9 mouse cellular contexts compared by ENCODE assay signal in genomic region chr13:114838535-114838990, GRCm38 (mm10). TPM values are rescaled to one million over a fixed set of nuclear protein-coding genes. Genes with fewer than 3 reads are reported as not detected.
DNase-seq lines count a peak whose midpoint lies in the region; ATAC-seq and TF ChIP-seq lines count a peak whose summit lies in the region.
"Had no signal": no experiment of that assay in that cellular context is flagged by ENCODE, and none has a peak within 500 bp of the region (broad histone marks: within the 10 kb centered on the region; RNA-seq: fewer than 3 reads in every experiment).

No protein-coding gene starts in this region.

- DNase-seq in adrenal gland, adult 8-10 months, result peak; percentile 70
- DNase-seq in cerebellum, postnatal 36 days, result peak; percentile 89
- peak; percentile 96 for DNase-seq in heart, adult 11 months
- peak; percentile 34 to 53 for DNase-seq in left cerebral cortex, adult 2 months (ENCODE audit: extremely low spot score in 1 of 2, low spot score in 2 of 2)
- DNase-seq in lung, postnatal 25 days (ENCODE audit: low spot score), result peak; percentile 55
- DNase-seq in telencephalon, adult 2 months (ENCODE audit: low read depth, low spot score), result peak; percentile 72
- DNase-seq in thymus, adult 18-20 months, result no peak

- no peak for TF ChIP-seq CTCF in left cerebral cortex, adult 2 months (IDR thresholded peaks at IDR 0.05)

- WGBS in intestine, embryonic 16.5 days, result 56% methylated on average over 5 of the region's 5 CpGs

- intact Hi-C loops in left cerebral cortex, adult 2 months (cut with DNase I), result no loop called here

- no peak overlapping the region for H3K4me3 ChIP-seq in intestine, embryonic 16.5 days (ENCODE audit: low read length)
- no peak overlapping the region for H3K4me3 ChIP-seq in left cerebral cortex, adult 2 months

- H3K9ac ChIP-seq in intestine, embryonic 16.5 days (ENCODE audit: low read depth, low read length), result no peak overlapping the region

- no peaks in the 10 kb centered on the region for H3K9me3 ChIP-seq in intestine, embryonic 16.5 days (ENCODE audit: control insufficient read depth, low read length)

- peaks cover 4% of the 10 kb centered on the region; the same call in 1 of the 2 replicates for H3K36me3 ChIP-seq in intestine, embryonic 16.5 days (ENCODE audit: control insufficient read depth, insufficient read depth, low read length)

- H3K27ac ChIP-seq in intestine, embryonic 16.5 days (ENCODE audit: low read length), result peak overlapping the region; percentile 69
- no peak overlapping the region for H3K27ac ChIP-seq in left cerebral cortex, adult 2 months

- H3K4me2 ChIP-seq in intestine, embryonic 16.5 days (ENCODE audit: low read depth, low read length), result no peak overlapping the region

- ATAC-seq in intestine, embryonic 16.5 days, result peak; percentile 70
- ATAC-seq: Patski had no signal

- peaks cover 7% of the 10 kb centered on the region; the same call in 1 of the 2 replicates for H3K4me1 ChIP-seq in intestine, embryonic 16.5 days (ENCODE audit: control insufficient read depth, insufficient read depth, low read length)

- no peaks in the 10 kb centered on the region for H3K27me3 ChIP-seq in intestine, embryonic 16.5 days (replicated peaks; ENCODE audit: control insufficient read depth, insufficient read depth, low read length)
- H3K27me3 ChIP-seq: Patski had no signal

RNA-seq across cellular contexts. Expression of gene Mocs2, which starts 20.5 kb away (rescaled TPM):
- 100 to 1,000 TPM; 131 to 185 (median 157) TPM for total RNA-seq in adrenal gland, adult 8-10 months (2022)
- polyA plus RNA-seq in intestine, embryonic 16.5 days (2015; fragmentation: Nextera tagmentation; extraction: Ambion mirVana), result 111 and 114 TPM in 2 replicates
- 10 to 100 TPM; 70.6 to 78.0 TPM for total RNA-seq in left cerebral cortex, adult 2 months (2021)

Comparison
In these comparisons a context has a peak if more than half of its experiments do, and no peak if none do; other contexts are left out.
1. DNase-seq: peak in adrenal gland, adult 8-10 months (single experiment), cerebellum, postnatal 36 days (2 of 2), heart, adult 11 months (single experiment), left cerebral cortex, adult 2 months (2 of 2), lung, postnatal 25 days (single experiment) and telencephalon, adult 2 months (single experiment); none in thymus, adult 18-20 months (0 of 2).